Mouse (Mus musculus): Measurements from ENCODE around the gene P4hb.

GRCm38 (mm10) chr11:120510375-120511030, 62.5 kb downstream of the P4hb start:
- no peak for TF ChIP-seq POLR2A (IDR thresholded peaks at IDR 0.05; ENCODE audit: low read depth, low read length)
- TF ChIP-seq CTCF (IDR thresholded peaks at IDR 0.05; ENCODE audit: extremely low read depth, insufficient read length, insufficient replicate concordance, low read depth, low read length), result no peak
